Mouse (Mus musculus) ES-CJ7 (cell line): Measurements from ENCODE around the gene Dclre1c.
"Not testable (repeated sequence)": the region's sequence is repeated elsewhere in the genome, so short reads cannot be mapped to it uniquely, and the experiment has no call there.

Experiments used
- DNase-seq: peaks from one replicate; pipeline ENCODE4 v3.0.0; 2011; ENCODE audit warnings: low read depth, low spot score

Dclre1c gene

GRCm38 (mm10) chr2:3423841-3424578 is at the start of gene Dclre1c:
Gene Dclre1c, plus strand, starts transcription at chr2:3424131.
- peak; percentile 89 for DNase-seq

GRCm38 (mm10) chr2:3387105-3387860 is 36.6 kb upstream of the Dclre1c start:
- no peak for DNase-seq

- DNase-seq, result no peak
These were observed 32.0 kb upstream of the Dclre1c start for GRCm38 (mm10) chr2:3391945-3392344.

GRCm38 (mm10) chr2:3397110-3397509 is 26.8 kb upstream of the Dclre1c start, which contains the start of gene Olah:
Gene Olah, minus strand, starts transcription at chr2:3397210.
- not testable (repeated sequence) for DNase-seq

GRCm38 (mm10) chr2:3405981-3406380 is 17.9 kb upstream of the Dclre1c start:
- DNase-seq, result no peak

- DNase-seq, result no peak
These were observed 16.2 kb upstream of the Dclre1c start for GRCm38 (mm10) chr2:3407756-3408155.

- peak; percentile 76 for DNase-seq
These were observed 9.7 kb upstream of the Dclre1c start for GRCm38 (mm10) chr2:3414241-3414640.

GRCm38 (mm10) chr2:3415676-3416075 is 8.3 kb upstream of the Dclre1c start:
- DNase-seq, result no peak

GRCm38 (mm10) chr2:3418883-3419431 is 5.0 kb upstream of the Dclre1c start:
- DNase-seq, result peak; percentile 92

GRCm38 (mm10) chr2:3420157-3420556 is 3.8 kb upstream of the Dclre1c start:
- peak; percentile 53 for DNase-seq

GRCm38 (mm10) chr2:3422548-3422947 is 1.4 kb upstream of the Dclre1c start, which contains the start of gene Meig1:
Gene Meig1, minus strand, starts transcription at chr2:3422648.
- DNase-seq, result no peak

- no peak for DNase-seq
These were observed 614 bp downstream of the Dclre1c start for GRCm38 (mm10) chr2:3424579-3424910.

GRCm38 (mm10) chr2:3430956-3431355 is 7.0 kb downstream of the Dclre1c start:
- no peak for DNase-seq

GRCm38 (mm10) chr2:3435369-3436061 is 11.6 kb downstream of the Dclre1c start:
- DNase-seq, result no peak

- no peak for DNase-seq
These were observed 14.0 kb downstream of the Dclre1c start for GRCm38 (mm10) chr2:3437956-3438355.

GRCm38 (mm10) chr2:3444206-3444605 is 20.3 kb downstream of the Dclre1c start:
- no peak for DNase-seq

GRCm38 (mm10) chr2:3445984-3446383 is 22.1 kb downstream of the Dclre1c start:
- no peak for DNase-seq

GRCm38 (mm10) chr2:3449431-3449830 is 25.5 kb downstream of the Dclre1c start:
- no peak for DNase-seq

GRCm38 (mm10) chr2:3453096-3453495 is 29.2 kb downstream of the Dclre1c start:
- DNase-seq, result no peak

- DNase-seq, result peak; percentile 16
These were observed 32.7 kb downstream of the Dclre1c start for GRCm38 (mm10) chr2:3456590-3456989.

GRCm38 (mm10) chr2:3473891-3474290 is 50.0 kb downstream of the Dclre1c start:
- DNase-seq, result no peak

- peak; percentile 82 for DNase-seq
These were observed 50.5 kb downstream of the Dclre1c start for GRCm38 (mm10) chr2:3474361-3474805.
